14 mouse cellular contexts compared by ENCODE assay signal in genomic region chr5:129562342-129562741, GRCm38 (mm10).
"Had no signal": no experiment of that assay in that cellular context is flagged by ENCODE, and none has a peak within 500 bp of the region (broad histone marks: within the 10 kb centered on the region; RNA-seq: fewer than 3 reads in every experiment).

No protein-coding gene starts in this region.

- H3K4me3 ChIP-seq: kidney, embryonic 15.5 days; limb, embryonic 10.5 days; liver, embryonic 15.5 days; midbrain, embryonic 13.5 days; neural tube, embryonic 15.5 days had no signal

- ATAC-seq: lung, postnatal 0 days; midbrain, embryonic 13.5 days had no signal

- H3K27ac ChIP-seq: kidney, embryonic 15.5 days; limb, embryonic 10.5 days; liver, embryonic 15.5 days; midbrain, embryonic 13.5 days; neural tube, embryonic 15.5 days had no signal

- DNase-seq: kidney, postnatal 14 days; layer of hippocampus, adult 9-11 months; lung, adult 2 months; lung, postnatal 36 days; right cerebral cortex, adult 18-20 months; right cerebral cortex, postnatal 25 days; thymus, postnatal 36 days had no signal

- H3K4me2 ChIP-seq: kidney, embryonic 15.5 days; liver, embryonic 11.5 days; liver, embryonic 15.5 days; midbrain, embryonic 13.5 days; neural tube, embryonic 15.5 days had no signal

- H3K4me1 ChIP-seq: kidney, embryonic 15.5 days; limb, embryonic 10.5 days; liver, embryonic 15.5 days; midbrain, embryonic 13.5 days; neural tube, embryonic 15.5 days had no signal

- H3K27me3 ChIP-seq: kidney, embryonic 15.5 days; liver, embryonic 15.5 days; midbrain, embryonic 13.5 days; neural tube, embryonic 15.5 days had no signal

- H3K9me3 ChIP-seq: kidney, embryonic 15.5 days; limb, embryonic 10.5 days; liver, embryonic 15.5 days; midbrain, embryonic 13.5 days; neural tube, embryonic 15.5 days had no signal

- H3K9ac ChIP-seq: kidney, embryonic 15.5 days; liver, embryonic 15.5 days; midbrain, embryonic 13.5 days; neural tube, embryonic 15.5 days had no signal
